Comparison of ENCODE assay signal across 10 mouse cellular contexts in the genomic region with DNA sequence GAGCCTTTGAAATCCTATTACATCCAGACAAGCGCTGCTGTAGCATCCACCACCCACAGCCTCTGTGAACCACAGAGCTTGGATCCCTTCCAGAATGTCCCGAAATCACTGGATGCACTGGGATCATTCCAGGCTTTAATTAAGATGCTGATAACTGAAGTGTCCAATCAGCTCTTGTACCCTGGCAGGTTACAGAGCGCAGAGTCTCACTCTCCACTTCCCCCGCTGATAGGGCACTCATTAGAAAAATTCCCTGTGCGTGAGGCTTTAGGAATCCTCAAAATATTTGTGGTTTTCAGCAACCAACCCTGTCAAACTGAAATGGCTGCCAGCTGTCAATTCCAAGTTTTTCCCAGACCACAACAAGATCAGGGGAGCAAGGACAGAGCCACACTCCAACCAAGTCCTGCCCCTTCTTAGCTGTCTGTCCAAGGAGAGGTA. TPM values are rescaled to one million over a fixed set of nuclear protein-coding genes. Genes with fewer than 3 reads are reported as not detected.
DNase-seq lines count a peak whose midpoint lies in the region; ATAC-seq lines count a peak whose summit lies in the region.
"Had no signal": no experiment of that assay in that cellular context is flagged by ENCODE, and none has a peak within 500 bp of the region (broad histone marks: within the 10 kb centered on the region; RNA-seq: fewer than 3 reads in every experiment).

No protein-coding gene starts in this region.

- H3K4me3 ChIP-seq in forebrain, embryonic 13.5 days: no peak overlapping the region
- no peak overlapping the region for H3K4me3 ChIP-seq in forebrain, embryonic 10.5 days
- no peak overlapping the region for H3K4me3 ChIP-seq in neural tube, embryonic 15.5 days (replicated peaks)

- ATAC-seq in forebrain, embryonic 13.5 days: peak; percentile 76
- peak; percentile 79 for ATAC-seq in neural tube, embryonic 15.5 days (ENCODE audit: low FRiP score)

- DNase-seq in forebrain, embryonic 10.5 days (ENCODE audit: extremely low spot score, low spot score): no peak
- DNase-seq in retina, postnatal 1 day: peak; percentile 58
- DNase-seq in retina, embryonic 14.5 days (ENCODE audit: low spot score): no peak
- DNase-seq in heart, postnatal 25 days (ENCODE audit: low spot score): peak; percentile 4
- no peak for DNase-seq in spleen, postnatal 4 days (ENCODE audit: low spot score in 2 of 2)
- DNase-seq in layer of hippocampus, adult 9-11 months: no peak

- 40% methylated on average over 5 of the region's 5 CpGs for WGBS in forebrain, embryonic 13.5 days
- 69% methylated on average over 5 of the region's 5 CpGs for WGBS in forebrain, embryonic 10.5 days
- 45% methylated on average over 5 of the region's 5 CpGs for WGBS in neural tube, embryonic 15.5 days

- no peak overlapping the region for H3K4me2 ChIP-seq in forebrain, embryonic 13.5 days
- no peak overlapping the region for H3K4me2 ChIP-seq in neural tube, embryonic 15.5 days

- no peak overlapping the region for H3K9ac ChIP-seq in forebrain, embryonic 13.5 days
- H3K9ac ChIP-seq in neural tube, embryonic 15.5 days (replicated peaks): no peak overlapping the region

- peaks cover 18% of the 10 kb centered on the region; the same call in 1 of the 2 replicates for H3K4me1 ChIP-seq in forebrain, embryonic 13.5 days
- no peaks in the 10 kb centered on the region for H3K4me1 ChIP-seq in forebrain, embryonic 10.5 days
- H3K4me1 ChIP-seq in neural tube, embryonic 15.5 days: peaks cover 9% of the 10 kb centered on the region

- no peaks in the 10 kb centered on the region for H3K36me3 ChIP-seq in forebrain, embryonic 13.5 days (ENCODE audit: poor library complexity, severe bottlenecking)
- H3K36me3 ChIP-seq in forebrain, embryonic 10.5 days (replicated peaks): no peaks in the 10 kb centered on the region
- H3K36me3 ChIP-seq in neural tube, embryonic 15.5 days: no peaks in the 10 kb centered on the region

- intact Hi-C loops in heart, postnatal 25 days (cut with DNase I): no loop called here

- no peaks in the 10 kb centered on the region for H3K9me3 ChIP-seq in forebrain, embryonic 13.5 days (replicated peaks)
- H3K9me3 ChIP-seq in forebrain, embryonic 10.5 days: no peaks in the 10 kb centered on the region
- H3K9me3 ChIP-seq in neural tube, embryonic 15.5 days (replicated peaks): no peaks in the 10 kb centered on the region

- H3K27me3 ChIP-seq in forebrain, embryonic 13.5 days: no peaks in the 10 kb centered on the region
- no peaks in the 10 kb centered on the region for H3K27me3 ChIP-seq in forebrain, embryonic 10.5 days (ENCODE audit: poor library complexity, severe bottlenecking)
- no peaks in the 10 kb centered on the region for H3K27me3 ChIP-seq in neural tube, embryonic 15.5 days (replicated peaks)
- H3K27me3 ChIP-seq: CH12.LX had no signal

- H3K27ac ChIP-seq in forebrain, embryonic 13.5 days: no peak overlapping the region
- H3K27ac ChIP-seq in forebrain, embryonic 10.5 days: no peak overlapping the region
- no peak overlapping the region for H3K27ac ChIP-seq in neural tube, embryonic 15.5 days (replicated peaks)

RNA-seq across cellular contexts. Expression of gene Nr1h4, which starts 2.2 kb away (rescaled TPM):
- polyA plus RNA-seq in forebrain, embryonic 13.5 days (2015; fragmentation: Nextera tagmentation; extraction: Ambion mirVana): 0.10 TPM in 1 of 2 replicates, not detected in the other
- polyA plus RNA-seq in forebrain, embryonic 10.5 days (2016; fragmentation: Nextera tagmentation; extraction: Ambion mirVana): not detected in 2 replicates
- total RNA-seq in heart, postnatal 25 days (2021): under 1 TPM; 0.17 to 0.42 TPM
- polyA plus RNA-seq in neural tube, embryonic 15.5 days (2015; fragmentation: Nextera tagmentation; extraction: Ambion mirVana): 3.1 TPM in 1 of 2 replicates, not detected in the other
- total RNA-seq: CH12.LX had no signal
- polyA plus RNA-seq: neural tube, embryonic 11.5 days had no signal

Comparison
In these comparisons a context has a peak if more than half of its experiments do, and no peak if none do; other contexts are left out.
1. DNase-seq: peak in retina, postnatal 1 day (single experiment) and heart, postnatal 25 days (single experiment); none in forebrain, embryonic 10.5 days (single experiment), retina, embryonic 14.5 days (single experiment), spleen, postnatal 4 days (0 of 2) and layer of hippocampus, adult 9-11 months (single experiment).